Mouse (Mus musculus) hindbrain, embryonic 16.5 days (tissue): ENCODE measurements around the gene Rps11. TPM values are rescaled to one million over a fixed set of nuclear protein-coding genes. Genes with fewer than 3 reads are reported as not detected.
A peak's percentile ranks its signal among the peaks of the same experiment; 100 is the strongest.

Source experiments
- ATAC-seq: fragments of 200-750 bp; cut with Nextera tagmentation; 2 replicates; pipeline ENCODE4 v1.8.0; 2017; ENCODE audit warnings: moderate TSS enrichment, moderate library complexity
- H3K27ac ChIP-seq: fragments of 300-500 bp; sonication (generic); 2 replicates; pipeline ENCODE4 v1.5.1; 2014; ENCODE audit warnings: low read depth, mild to moderate bottlenecking, control low read depth, low read length, moderate library complexity
- H3K27me3 ChIP-seq: fragments of 300-500 bp; sonication (generic); replicated peaks from 2 replicates; pipeline ENCODE4 v1.6.1; 2014; ENCODE audit warnings: low read length; ENCODE audit not compliant: control insufficient read depth, insufficient read depth
- H3K36me3 ChIP-seq: fragments of 300-500 bp; sonication (generic); 2 replicates; pipeline ENCODE4 v1.6.1; 2014; ENCODE audit warnings: mild to moderate bottlenecking, low read length, moderate library complexity, mixed read lengths; ENCODE audit not compliant: control insufficient read depth, insufficient read depth
- H3K4me1 ChIP-seq: fragments of 300-500 bp; sonication (generic); 2 replicates; pipeline ENCODE4 v1.6.1; 2014; ENCODE audit warnings: low read depth, low read length; ENCODE audit not compliant: control insufficient read depth, insufficient read depth
- H3K4me2 ChIP-seq: fragments of 300-500 bp; sonication (generic); 2 replicates; pipeline ENCODE4 v1.6.1; 2014; ENCODE audit warnings: mild to moderate bottlenecking, low read length, control low read depth, moderate library complexity
- H3K4me3 ChIP-seq: fragments of 300-500 bp; sonication (generic); 2 replicates; pipeline ENCODE4 v1.5.1; 2014; ENCODE audit warnings: mild to moderate bottlenecking, low read length, control low read depth, moderate library complexity
- H3K9ac ChIP-seq: fragments of 300-500 bp; sonication (generic); 2 replicates; pipeline ENCODE4 v1.6.1; 2014; ENCODE audit warnings: low read depth, mild to moderate bottlenecking, control low read depth, low read length, moderate library complexity
- H3K9me3 ChIP-seq: fragments of 300-500 bp; sonication (generic); 2 replicates; pipeline ENCODE4 v1.6.1; 2014; ENCODE audit warnings: mild to moderate bottlenecking, low read length, moderate library complexity; ENCODE audit not compliant: control insufficient read depth
- WGBS: fragments of 180-500 bp; shearing (Covaris S2); extraction: QIAGEN DNeasy Blood & Tissue Kit; methylation state at CpG from one replicate; pipeline ENCODE4 v1.1.7; 2014; 5-methylcytosine and 5-hydroxymethylcytosine counted together
- polyA plus RNA-seq: library from polyadenylated mRNA; unstranded; fragments of >200 nt; fragmentation: Nextera tagmentation; extraction: Ambion mirVana; gene quantifications from 2 replicates; pipeline ENCODE4 v1.2.1, GENCODE M21; 2015

The Rps11 gene
- polyA plus RNA-seq, 1 experiment from 2014 or later: 709 TPM

DNA sequence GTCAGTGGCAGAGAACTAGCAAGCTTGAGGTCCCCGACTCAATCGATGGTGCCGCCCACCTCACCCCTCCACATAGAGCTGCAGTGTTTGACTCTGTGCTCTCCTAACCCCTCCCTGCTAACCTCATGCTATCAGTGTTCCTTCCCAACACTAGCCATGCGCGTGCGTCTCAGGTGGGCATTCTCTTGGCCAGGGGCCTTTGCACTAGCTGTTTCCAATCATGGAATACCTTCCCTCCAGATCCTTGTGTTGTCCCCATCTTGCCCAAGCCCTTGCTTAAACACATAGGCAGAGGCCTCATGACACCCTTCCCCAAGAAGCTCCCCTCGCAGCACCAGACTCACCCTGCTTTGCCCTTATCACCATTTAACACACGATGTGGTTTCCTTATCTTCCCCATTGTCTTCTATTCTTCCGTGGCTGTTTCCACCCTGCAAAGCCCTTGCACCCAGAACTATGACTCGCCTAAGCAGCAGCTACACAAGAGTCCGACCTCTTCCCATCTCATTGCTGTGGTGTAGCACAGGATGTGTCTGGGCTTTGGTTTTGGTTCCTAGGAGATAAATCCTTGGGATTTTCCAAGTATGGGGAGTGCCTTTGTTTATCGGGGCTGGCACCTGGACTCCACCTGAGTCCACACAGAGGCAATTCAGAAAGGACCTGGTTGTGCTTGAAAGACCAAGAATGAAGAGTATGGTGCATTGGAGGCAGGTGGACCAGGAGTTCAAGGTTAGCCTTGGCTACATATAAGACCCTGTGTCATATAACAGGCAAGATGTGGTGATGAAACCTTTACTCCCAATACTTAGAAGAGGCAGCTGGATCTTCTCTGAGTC, 13.2 kb upstream of the Rps11 start:
- Histone ChIP-seq H3K9me3 (no peaks in the 10 kb centered on the region), H3K9ac (no peak overlapping the region), H3K27ac (no peak overlapping the region), H3K4me3 (no peak overlapping the region), H3K4me1 (no peaks in the 10 kb centered on the region), H3K36me3 (no peaks in the 10 kb centered on the region), H3K27me3 (no peaks in the 10 kb centered on the region), H3K4me2 (no peak overlapping the region)
- WGBS: 86% methylated on average over 12 of the region's 12 CpGs
- ATAC-seq: no peak

DNA sequence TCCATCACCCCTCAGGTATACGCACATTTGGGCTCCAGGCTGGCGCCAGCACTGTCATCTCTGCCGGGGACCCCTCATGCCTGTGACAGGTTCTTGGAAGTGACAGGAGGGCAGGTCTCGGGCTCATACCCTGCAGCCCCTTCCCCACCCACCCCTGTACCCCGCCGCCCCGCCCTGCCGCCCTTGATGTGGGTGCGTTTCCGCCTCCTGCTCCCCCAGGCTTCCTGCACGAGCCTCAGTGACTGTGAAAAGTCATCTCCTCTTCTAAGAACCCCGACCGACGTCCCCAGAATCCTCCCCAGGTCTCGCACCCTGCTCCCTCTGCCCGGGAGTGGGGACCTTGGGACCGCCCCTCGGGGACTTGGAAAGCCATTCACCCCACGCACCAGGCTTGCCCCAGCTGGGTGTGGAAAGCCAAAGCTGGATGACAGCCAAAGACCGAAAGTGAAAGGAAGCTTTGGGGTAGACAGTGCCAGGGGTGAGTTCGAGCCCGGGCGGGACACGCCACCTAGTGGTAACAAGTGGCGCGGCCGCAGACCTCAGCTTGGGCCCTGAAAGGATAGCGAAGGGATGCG, 11.8 kb upstream of the Rps11 start, which contains the start of the genes Gm45713 and Flt3l:
Gene Gm45713, minus strand, starts transcription at position 239 of the 575 bp plus-strand sequence.
Gene Flt3l, minus strand, starts transcription at position 440 of the 575 bp plus-strand sequence.
- WGBS: 3% methylated on average over 28 of the region's 29 CpGs
- Histone ChIP-seq H3K27ac (no peak within 1 kb of the TSS), H3K4me3 (peak within 1 kb of the TSS; percentile 37), H3K4me2 (peak within 1 kb of the TSS; percentile 63), H3K9me3 (no peaks in the 10 kb centered on the region), H3K27me3 (no peaks in the 10 kb centered on the region), H3K36me3 (no peaks in the 10 kb centered on the region), H3K9ac (peak within 1 kb of the TSS; percentile 65), H3K4me1 (no peaks in the 10 kb centered on the region)
- peak; percentile 78 for ATAC-seq

DNA sequence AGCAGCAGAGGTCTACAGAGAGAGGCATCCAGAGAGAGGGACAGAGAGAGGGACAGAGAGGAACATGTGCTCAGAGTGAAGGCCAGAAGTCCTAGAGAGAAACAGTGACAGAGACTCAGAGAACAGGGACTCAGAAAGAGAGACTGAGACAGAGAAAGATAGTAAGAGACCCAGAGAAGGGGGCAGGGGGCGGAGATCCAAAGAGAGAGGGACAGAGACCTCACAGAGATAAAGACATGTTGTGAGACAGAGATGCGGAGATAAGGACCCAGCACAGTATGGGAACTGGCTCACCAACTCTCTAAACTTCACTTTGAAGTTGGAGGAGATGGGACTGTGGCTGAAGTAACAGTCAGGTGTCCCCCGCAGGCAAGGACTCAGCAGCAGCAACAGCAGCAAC, 11.1 kb upstream of the Rps11 start:
- no peak overlapping the region; the same call in none of the 2 replicates for H3K4me2 ChIP-seq
- 73% methylated on average over 3 of the region's 3 CpGs for WGBS
- no peak overlapping the region for H3K27ac ChIP-seq
- ATAC-seq: no peak
- no peaks in the 10 kb centered on the region for H3K9me3 ChIP-seq
- H3K27me3 ChIP-seq: no peaks in the 10 kb centered on the region
- H3K4me3 ChIP-seq: no peak overlapping the region; the same call in 1 of the 2 replicates
- H3K36me3 ChIP-seq: no peaks in the 10 kb centered on the region
- H3K4me1 ChIP-seq: no peaks in the 10 kb centered on the region
- H3K9ac ChIP-seq: no peak overlapping the region

GRCm38 (mm10) chr7:45134544-45135026, 10.3 kb upstream of the Rps11 start:
- 14% methylated on average over 12 of the region's 12 CpGs for WGBS
- H3K36me3 ChIP-seq: no peaks in the 10 kb centered on the region
- no peak overlapping the region for H3K9ac ChIP-seq
- H3K27me3 ChIP-seq: no peaks in the 10 kb centered on the region
- no peaks in the 10 kb centered on the region for H3K9me3 ChIP-seq
- no peak overlapping the region for H3K27ac ChIP-seq
- ATAC-seq: no peak
- H3K4me3 ChIP-seq: no peak overlapping the region
- peaks cover 5% of the 10 kb centered on the region for H3K4me1 ChIP-seq
- H3K4me2 ChIP-seq: no peak overlapping the region

- 80% methylated on average over 8 of the region's 8 CpGs for WGBS
- no peak overlapping the region for H3K4me2 ChIP-seq
- H3K4me3 ChIP-seq: no peak overlapping the region
- no peaks in the 10 kb centered on the region for H3K36me3 ChIP-seq
- H3K9me3 ChIP-seq: no peaks in the 10 kb centered on the region
- H3K27me3 ChIP-seq: no peaks in the 10 kb centered on the region
- no peak overlapping the region for H3K27ac ChIP-seq
- H3K9ac ChIP-seq: no peak overlapping the region
- ATAC-seq: no peak
- peaks cover 7% of the 10 kb centered on the region for H3K4me1 ChIP-seq
These were observed 9.4 kb upstream of the Rps11 start for GRCm38 (mm10) chr7:45133446-45134159.

DNA sequence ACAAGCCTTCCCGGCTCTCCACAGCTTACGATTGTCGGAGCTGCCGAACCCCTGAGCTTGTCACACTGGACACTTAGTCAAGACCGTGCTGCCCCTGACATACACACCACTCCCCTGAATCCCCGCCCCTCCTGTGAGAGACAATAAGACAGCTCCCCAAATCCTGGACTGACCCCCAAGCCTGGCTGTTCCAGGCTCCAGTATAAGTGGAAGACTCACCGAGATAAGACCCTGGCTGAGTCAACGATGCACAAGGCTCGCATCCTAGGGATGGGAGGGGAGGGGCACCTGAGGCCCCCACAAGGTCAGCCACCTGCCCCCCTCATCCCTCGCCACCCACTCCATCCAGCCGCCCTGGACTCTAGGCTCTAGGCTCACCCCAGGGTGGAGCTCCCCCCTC, 7.6 kb upstream of the Rps11 start:
- Histone ChIP-seq H3K9me3 (no peaks in the 10 kb centered on the region), H3K9ac (no peak overlapping the region), H3K4me1 (peaks cover 17% of the 10 kb centered on the region), H3K4me3 (no peak overlapping the region), H3K27ac (no peak overlapping the region), H3K27me3 (no peaks in the 10 kb centered on the region), H3K4me2 (no peak overlapping the region), H3K36me3 (no peaks in the 10 kb centered on the region; the same call in 1 of the 2 replicates)
- WGBS: 78% methylated on average over 11 of the region's 11 CpGs
- no peak for ATAC-seq

- Histone ChIP-seq H3K4me3 (peak overlapping the region; percentile 51), H3K27me3 (no peaks in the 10 kb centered on the region), H3K4me2 (peak overlapping the region; percentile 62), H3K9me3 (no peaks in the 10 kb centered on the region), H3K27ac (peak overlapping the region; percentile 91), H3K36me3 (peaks cover 18% of the 10 kb centered on the region), H3K4me1 (peaks cover 24% of the 10 kb centered on the region), H3K9ac (peak overlapping the region; percentile 71; the same call in 1 of the 2 replicates)
- no peak for ATAC-seq
- 52% methylated on average over 15 of the region's 15 CpGs for WGBS
These were observed 5.7 kb upstream of the Rps11 start for GRCm38 (mm10) chr7:45129776-45130512.

GRCm38 (mm10) chr7:45129318-45129717, 5.1 kb upstream of the Rps11 start:
- Histone ChIP-seq H3K36me3 (peaks cover 18% of the 10 kb centered on the region), H3K4me3 (peak overlapping the region; percentile 51), H3K4me2 (peak overlapping the region; percentile 62), H3K27me3 (no peaks in the 10 kb centered on the region), H3K4me1 (peaks cover 27% of the 10 kb centered on the region), H3K27ac (peak overlapping the region; percentile 91), H3K9ac (peak overlapping the region; percentile 71), H3K9me3 (no peaks in the 10 kb centered on the region)
- no peak for ATAC-seq
- 1% methylated on average over 17 of the region's 17 CpGs for WGBS
